Mouse (Mus musculus) embryonic facial prominence, embryonic 12.5 days (tissue): ENCODE results near the gene Teddm1b. TPM values are rescaled to one million over a fixed set of nuclear protein-coding genes. Genes with fewer than 3 reads are reported as not detected.

Experiments used
- ATAC-seq: fragments of 200-750 bp; cut with Nextera tagmentation; 2 replicates; pipeline ENCODE4 v1.8.0; 2017; ENCODE audit not compliant: insufficient number of reproducible peaks, insufficient read depth, low FRiP score, low TSS enrichment
- H3K27ac ChIP-seq: fragments of 300-500 bp; sonication (generic); 2 replicates; pipeline ENCODE4 v1.5.1; 2016; ENCODE audit warnings: mild to moderate bottlenecking
- H3K27me3 ChIP-seq: fragments of 300-500 bp; sonication (generic); 2 replicates; pipeline ENCODE4 v1.6.1; 2016; ENCODE audit warnings: mild to moderate bottlenecking, moderate library complexity
- H3K36me3 ChIP-seq: fragments of 300-500 bp; sonication (generic); 2 replicates; pipeline ENCODE4 v1.6.1; 2016; ENCODE audit warnings: mild to moderate bottlenecking
- H3K4me1 ChIP-seq: fragments of 300-500 bp; sonication (generic); 2 replicates; pipeline ENCODE4 v1.6.1; 2016
- H3K4me2 ChIP-seq: fragments of 300-500 bp; sonication (generic); replicated peaks from 2 replicates; pipeline ENCODE4 v1.6.1; 2016; ENCODE audit warnings: mild to moderate bottlenecking, moderate library complexity
- H3K4me3 ChIP-seq: fragments of 300-500 bp; sonication (generic); 2 replicates; pipeline ENCODE4 v1.5.1; 2016; ENCODE audit warnings: mild to moderate bottlenecking
- H3K9ac ChIP-seq: fragments of 300-500 bp; sonication (generic); 2 replicates; pipeline ENCODE4 v1.6.1; 2016; ENCODE audit warnings: mild to moderate bottlenecking, moderate library complexity
- H3K9me3 ChIP-seq: fragments of 300-500 bp; sonication (generic); 2 replicates; pipeline ENCODE4 v1.6.1; 2016; ENCODE audit warnings: mild to moderate bottlenecking, moderate library complexity
- WGBS: fragments of 180-500 bp; shearing (Covaris S2); methylation state at CpG from one replicate; pipeline ENCODE4 v1.1.7; 2016; 5-methylcytosine and 5-hydroxymethylcytosine counted together
- polyA plus RNA-seq: library from polyadenylated mRNA; unstranded; fragments of >200 nt; fragmentation: Nextera tagmentation; extraction: Ambion mirVana; gene quantifications from 2 replicates; pipeline ENCODE4 v1.2.1, GENCODE M21; 2016

Gene Teddm1b
- polyA plus RNA-seq, 1 experiment from 2014 or later, result 0.27 TPM

DNA sequence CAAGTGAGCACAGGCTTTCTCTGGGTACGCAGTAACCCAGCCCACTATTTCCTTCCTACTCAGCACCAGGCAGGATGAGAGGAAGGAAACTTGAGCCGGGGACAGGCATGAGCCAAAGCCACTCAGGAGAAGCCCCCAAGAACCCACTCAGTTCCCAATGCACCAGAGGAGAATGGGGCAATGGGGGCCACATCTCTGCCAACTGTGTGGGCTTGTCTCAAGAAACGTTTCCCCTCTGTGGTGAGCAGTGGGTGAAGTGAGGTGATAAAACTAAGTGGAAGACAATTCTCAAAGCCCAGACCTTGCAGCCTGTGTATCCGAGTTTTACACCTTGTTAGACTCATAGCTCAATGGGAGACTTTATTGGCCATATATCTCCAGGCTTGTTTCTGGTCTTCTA is 17.3 kb downstream of the Teddm1b start, which contains the start of gene Teddm1a:
Teddm1a (plus strand) TSS at position 301 of the 400 bp plus-strand sequence.
- Histone ChIP-seq H3K4me1 (peaks cover 4% of the 10 kb centered on the region; the same call in 1 of the 2 replicates), H3K27me3 (no peaks in the 10 kb centered on the region), H3K9me3 (no peaks in the 10 kb centered on the region), H3K36me3 (no peaks in the 10 kb centered on the region), H3K27ac (no peak within 1 kb of the TSS), H3K9ac (no peak within 1 kb of the TSS), H3K4me3 (no peak within 1 kb of the TSS), H3K4me2 (no peak within 1 kb of the TSS)
- ATAC-seq, result no peak
- 63% methylated on average over 4 of the region's 4 CpGs for WGBS

- Histone ChIP-seq H3K4me1 (no peaks in the 10 kb centered on the region), H3K9me3 (no peaks in the 10 kb centered on the region), H3K9ac (no peak overlapping the region), H3K4me3 (no peak overlapping the region), H3K27ac (no peak overlapping the region), H3K36me3 (no peaks in the 10 kb centered on the region), H3K27me3 (no peaks in the 10 kb centered on the region), H3K4me2 (no peak overlapping the region)
- WGBS, result 42% methylated on average over 2 of the region's 2 CpGs
- no peak for ATAC-seq
Observed at GRCm38 (mm10) chr1:153893746-153894145, 19.6 kb downstream of the Teddm1b start.

DNA sequence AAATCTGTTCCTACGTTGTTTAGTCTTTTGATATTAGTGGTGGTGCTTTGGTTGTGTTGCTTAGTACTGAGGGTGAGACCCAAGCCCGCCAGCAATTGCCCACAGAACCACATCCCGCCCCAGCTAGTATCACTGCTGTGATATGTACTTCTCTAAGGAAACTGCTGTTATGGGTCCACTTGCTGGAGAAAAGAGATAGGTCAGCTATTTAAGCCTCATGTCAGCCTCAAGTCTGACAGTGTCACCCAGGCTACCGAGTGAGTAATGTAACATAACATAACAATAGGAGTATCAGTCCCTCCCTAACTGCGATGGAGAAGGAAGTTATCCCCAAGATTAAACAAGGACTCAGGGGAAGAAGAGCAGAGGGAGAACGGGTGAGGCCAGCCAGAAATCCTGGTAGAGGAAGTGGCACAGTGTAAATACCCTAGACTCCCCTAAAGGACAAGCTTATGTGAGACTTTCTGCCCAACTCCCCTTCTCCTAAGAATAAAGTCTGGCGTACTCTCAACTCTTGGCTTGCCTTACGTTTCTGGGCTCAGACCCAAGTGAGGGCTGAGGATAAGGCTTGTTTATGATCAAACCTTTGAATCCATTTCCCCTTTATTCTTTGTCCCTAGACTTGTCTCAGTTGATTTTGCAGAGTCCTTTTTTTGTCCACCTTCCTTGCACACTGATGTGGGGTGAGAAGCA is 20.2 kb downstream of the Teddm1b start:
- Histone ChIP-seq H3K4me2 (no peak overlapping the region), H3K36me3 (no peaks in the 10 kb centered on the region), H3K27me3 (no peaks in the 10 kb centered on the region), H3K9ac (no peak overlapping the region), H3K27ac (no peak overlapping the region), H3K4me1 (no peaks in the 10 kb centered on the region), H3K4me3 (no peak overlapping the region), H3K9me3 (no peaks in the 10 kb centered on the region)
- ATAC-seq, result no peak
- WGBS, result 69% methylated on average over 8 of the region's 8 CpGs

DNA sequence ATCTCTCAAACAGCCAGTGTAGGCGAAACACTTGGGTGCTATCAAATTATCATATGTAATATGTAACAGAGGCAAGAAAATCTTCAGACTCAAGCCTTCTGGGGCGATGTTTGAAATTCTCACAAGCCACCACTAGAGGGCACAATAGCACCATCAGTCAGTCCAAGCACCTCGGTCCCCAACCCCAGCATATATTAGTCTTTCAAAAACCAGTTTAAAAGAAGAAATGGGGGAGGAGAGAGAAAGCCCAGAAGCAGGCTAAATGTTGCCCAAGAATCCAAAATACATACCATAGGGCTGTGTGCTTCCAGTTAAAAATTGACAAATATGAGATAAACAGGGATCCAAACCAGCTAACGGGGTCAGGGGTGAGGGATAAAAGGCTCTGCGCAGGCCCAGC is 20.8 kb downstream of the Teddm1b start:
- Histone ChIP-seq H3K9me3 (no peaks in the 10 kb centered on the region), H3K4me1 (no peaks in the 10 kb centered on the region), H3K4me3 (no peak overlapping the region), H3K27me3 (no peaks in the 10 kb centered on the region), H3K27ac (no peak overlapping the region), H3K4me2 (no peak overlapping the region), H3K36me3 (no peaks in the 10 kb centered on the region), H3K9ac (no peak overlapping the region)
- ATAC-seq, result no peak
- WGBS, result 34% methylated on average over 5 of the region's 5 CpGs

DNA sequence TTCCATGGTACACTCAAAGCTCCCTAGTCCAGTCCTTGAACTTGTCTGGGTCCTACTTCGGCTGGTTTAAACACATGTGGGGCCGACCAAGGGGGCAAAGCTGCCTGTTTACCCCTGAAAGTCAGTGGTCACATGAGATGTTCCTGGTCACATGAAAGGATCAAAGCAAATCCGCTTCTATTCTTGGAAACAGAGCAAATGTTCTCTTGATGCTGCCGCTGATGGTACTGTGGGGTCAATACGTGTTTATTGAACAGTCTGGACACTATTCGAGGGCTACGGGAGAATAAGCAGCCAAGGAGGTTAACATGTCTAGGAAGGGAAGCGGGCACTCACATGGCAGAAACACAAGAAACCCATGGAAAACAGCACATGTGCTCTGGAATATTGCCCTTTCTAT is 23.1 kb downstream of the Teddm1b start:
- Histone ChIP-seq H3K9ac (no peak overlapping the region), H3K4me1 (peaks cover 11% of the 10 kb centered on the region; the same call in 1 of the 2 replicates), H3K27me3 (no peaks in the 10 kb centered on the region), H3K27ac (no peak overlapping the region), H3K36me3 (no peaks in the 10 kb centered on the region), H3K9me3 (no peaks in the 10 kb centered on the region), H3K4me2 (no peak overlapping the region), H3K4me3 (no peak overlapping the region)
- ATAC-seq, result no peak
- 83% methylated on average over 8 of the region's 8 CpGs for WGBS

GRCm38 (mm10) chr1:153898989-153899730 is 25.0 kb downstream of the Teddm1b start:
- Histone ChIP-seq H3K27me3 (no peaks in the 10 kb centered on the region), H3K4me2 (peak overlapping the region; percentile 80), H3K4me1 (peaks cover 11% of the 10 kb centered on the region; the same call in 1 of the 2 replicates), H3K27ac (peak overlapping the region; percentile 98), H3K4me3 (peak overlapping the region; percentile 83), H3K9ac (peak overlapping the region; percentile 80), H3K9me3 (no peaks in the 10 kb centered on the region), H3K36me3 (peaks cover 14% of the 10 kb centered on the region)
- 0 out of 2 replicates have a peak, but pooled peaks have one; percentile 13 for ATAC-seq
- 18% methylated on average over 22 of the region's 22 CpGs for WGBS

GRCm38 (mm10) chr1:153899731-153900380 is 25.7 kb downstream of the Teddm1b start, which contains the start of the genes Glul and Teddm2:
TSS of gene Glul (plus strand) at chr1:153899944.
TSS of gene Teddm2 (minus strand) at chr1:153900228.
- ATAC-seq, result peak; percentile 95
- peak within 1 kb of the TSS; percentile 80 for H3K9ac ChIP-seq
- peaks cover 11% of the 10 kb centered on the region; the same call in 1 of the 2 replicates for H3K4me1 ChIP-seq
- peak within 1 kb of the TSS; percentile 83 for H3K4me3 ChIP-seq
- H3K27me3 ChIP-seq, result no peaks in the 10 kb centered on the region
- peak within 1 kb of the TSS; percentile 80 for H3K4me2 ChIP-seq
- peaks cover 21% of the 10 kb centered on the region for H3K36me3 ChIP-seq
- H3K27ac ChIP-seq, result peak within 1 kb of the TSS; percentile 98
- under 1% methylated on average over 51 of the region's 51 CpGs for WGBS
- H3K9me3 ChIP-seq, result no peaks in the 10 kb centered on the region

DNA sequence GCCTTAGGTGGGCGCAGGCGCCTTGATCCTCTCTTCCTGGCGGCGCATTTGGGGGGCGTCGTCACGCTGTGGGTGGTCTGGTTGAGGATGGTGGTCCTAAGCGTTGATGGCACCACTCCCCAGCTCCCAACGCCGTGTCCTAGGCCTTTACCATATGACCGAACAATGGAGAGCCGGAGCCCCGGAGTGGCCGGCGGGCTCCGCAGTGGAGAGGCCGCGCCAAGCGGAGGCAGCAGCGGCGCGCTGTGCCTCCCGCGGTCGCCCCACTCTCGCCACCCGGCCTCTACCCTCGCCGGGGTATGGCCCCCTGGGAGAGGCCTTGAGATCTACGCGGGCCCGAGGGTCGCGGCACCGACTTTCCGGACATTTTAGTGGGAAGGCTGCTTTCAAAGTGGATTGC is 26.2 kb downstream of the Teddm1b start:
- H3K36me3 ChIP-seq, result peaks cover 26% of the 10 kb centered on the region
- peak; percentile 9 for ATAC-seq
- peak overlapping the region; percentile 80 for H3K4me2 ChIP-seq
- no peaks in the 10 kb centered on the region for H3K27me3 ChIP-seq
- H3K9me3 ChIP-seq, result no peaks in the 10 kb centered on the region
- peak overlapping the region; percentile 98 for H3K27ac ChIP-seq
- H3K9ac ChIP-seq, result peak overlapping the region; percentile 80
- H3K4me1 ChIP-seq, result peaks cover 11% of the 10 kb centered on the region; the same call in 1 of the 2 replicates
- WGBS, result under 1% methylated on average over 35 of the region's 36 CpGs
- peak overlapping the region; percentile 83 for H3K4me3 ChIP-seq

DNA sequence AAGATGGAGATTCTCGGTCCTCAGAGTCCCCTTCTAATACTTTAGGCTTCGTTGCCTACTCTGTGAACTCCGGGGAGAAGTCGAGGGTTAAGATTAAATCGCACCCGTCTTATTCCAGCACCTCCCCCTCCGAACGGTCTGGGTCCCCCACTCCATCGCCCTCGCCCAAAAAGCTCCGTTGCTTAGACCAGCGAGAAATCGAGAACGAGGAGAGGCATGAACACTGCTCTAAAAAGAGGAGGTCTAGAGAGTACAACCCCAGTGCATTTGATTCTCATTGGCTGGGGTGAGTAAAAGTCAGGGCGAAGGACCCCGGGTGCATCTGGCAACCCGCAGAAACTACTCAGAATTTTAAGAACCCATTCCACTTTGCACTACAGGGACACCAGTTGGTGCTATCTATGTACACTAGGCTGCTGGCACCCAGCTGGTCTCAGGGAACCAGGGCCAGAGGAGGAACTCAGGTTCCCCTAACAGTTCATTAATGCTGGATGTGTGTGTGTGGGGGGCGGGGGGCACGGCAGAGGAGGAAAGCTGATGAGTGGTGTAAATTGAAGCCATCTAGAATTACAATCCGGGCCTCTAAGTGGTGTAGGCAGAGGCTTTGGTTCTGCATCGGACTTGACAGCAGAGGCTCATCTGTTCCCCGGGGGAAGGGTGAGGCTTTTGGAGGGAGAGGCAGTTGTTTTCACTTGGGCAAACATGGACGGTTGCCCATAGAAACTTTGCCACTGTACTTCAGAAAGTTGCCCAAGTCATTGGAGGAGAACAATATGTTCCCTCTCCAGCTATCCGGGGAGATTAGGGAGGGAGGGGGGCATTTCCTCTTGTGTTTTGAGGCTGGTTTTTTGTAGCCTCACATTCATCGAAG is 26.9 kb downstream of the Teddm1b start:
- H3K4me1 ChIP-seq, result peaks cover 11% of the 10 kb centered on the region; the same call in 1 of the 2 replicates
- 2% methylated on average over 25 of the region's 25 CpGs for WGBS

DNA sequence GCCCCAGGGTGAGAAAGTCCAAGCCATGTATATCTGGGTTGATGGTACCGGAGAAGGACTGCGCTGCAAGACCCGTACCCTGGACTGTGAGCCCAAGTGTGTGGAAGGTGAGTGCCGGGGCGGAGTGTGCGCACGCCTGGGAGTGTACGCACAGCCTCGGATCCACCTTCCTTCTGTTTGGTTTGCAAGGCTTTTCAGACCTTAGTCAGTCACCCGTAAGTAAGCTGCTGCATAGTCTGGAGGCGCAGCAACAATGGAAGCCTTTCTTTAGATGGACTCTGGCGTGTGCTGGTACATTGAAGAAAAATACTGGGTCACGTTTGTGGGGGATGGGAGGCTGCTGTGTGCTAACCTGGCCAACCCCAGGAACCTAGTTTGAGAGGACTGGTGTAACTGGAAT is 28.9 kb downstream of the Teddm1b start:
- no peak for ATAC-seq
- WGBS, result 78% methylated on average over 13 of the region's 13 CpGs
- Histone ChIP-seq H3K27me3 (no peaks in the 10 kb centered on the region), H3K4me1 (peaks cover 11% of the 10 kb centered on the region; the same call in 1 of the 2 replicates), H3K4me2 (peak overlapping the region; percentile 80), H3K4me3 (no peak overlapping the region), H3K9ac (no peak overlapping the region), H3K36me3 (peaks cover 53% of the 10 kb centered on the region), H3K9me3 (no peaks in the 10 kb centered on the region), H3K27ac (no peak overlapping the region)

More for the DNA sequence above, 26.9 kb downstream of the Teddm1b start:
- Histone ChIP-seq H3K36me3 (peaks cover 34% of the 10 kb centered on the region), H3K4me3 (peak overlapping the region; percentile 83), H3K9me3 (no peaks in the 10 kb centered on the region), H3K9ac (peak overlapping the region; percentile 80), H3K27ac (peak overlapping the region; percentile 98), H3K4me2 (peak overlapping the region; percentile 80), H3K27me3 (no peaks in the 10 kb centered on the region)
- no peak for ATAC-seq

- peaks cover 11% of the 10 kb centered on the region; the same call in 1 of the 2 replicates for H3K4me1 ChIP-seq
- no peak overlapping the region for H3K27ac ChIP-seq
- H3K9me3 ChIP-seq, result no peaks in the 10 kb centered on the region
- no peak for ATAC-seq
- no peaks in the 10 kb centered on the region for H3K27me3 ChIP-seq
- H3K36me3 ChIP-seq, result peaks cover 63% of the 10 kb centered on the region
- no peak overlapping the region for H3K4me3 ChIP-seq
- H3K9ac ChIP-seq, result no peak overlapping the region
- no peak overlapping the region for H3K4me2 ChIP-seq
- 90% methylated on average over 14 of the region's 14 CpGs for whole genome bisulfite sequencing
Observed at GRCm38 (mm10) chr1:153904236-153904635, 30.1 kb downstream of the Teddm1b start.
